In the genomic region with DNA sequence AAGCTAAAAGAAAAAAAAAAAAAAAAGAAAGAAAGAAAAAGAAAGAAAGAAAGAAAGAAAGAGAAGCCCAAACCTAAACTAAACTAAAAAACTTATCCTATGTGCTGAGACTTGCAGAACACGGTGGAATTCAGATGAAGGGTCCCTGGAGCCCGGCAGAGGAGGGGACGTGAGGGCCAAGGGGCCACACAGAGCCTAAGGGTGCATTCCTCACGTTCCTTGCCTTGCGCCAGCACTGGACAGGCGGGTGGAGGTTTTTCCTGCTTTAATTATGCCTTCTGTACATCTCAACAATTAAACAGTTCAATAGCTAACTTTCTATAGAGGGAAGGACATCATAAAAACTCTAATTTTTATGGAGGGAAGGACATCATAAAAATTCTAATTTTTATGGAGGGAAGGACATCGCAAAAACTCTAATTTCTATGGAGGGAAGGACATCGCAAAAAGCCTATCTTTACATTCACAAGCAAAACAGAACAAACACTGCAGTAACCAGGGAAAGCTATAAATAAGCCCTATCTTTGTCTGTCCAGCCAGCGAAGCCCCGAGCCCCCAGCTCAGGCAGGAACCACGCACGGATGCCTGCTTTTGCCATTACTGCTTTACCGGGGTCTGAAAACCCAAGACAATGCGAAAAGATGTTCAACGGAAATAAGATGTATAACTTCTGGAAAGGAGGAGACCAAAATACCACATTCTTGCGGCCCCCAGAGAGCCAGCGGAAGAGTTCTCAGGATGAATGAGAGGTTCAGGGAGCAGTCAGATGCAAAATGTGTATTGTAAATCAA, we compare ENCODE assay signal across 11 mouse cellular contexts. TPM values are rescaled to one million over a fixed set of nuclear protein-coding genes. Genes with fewer than 3 reads are reported as not detected.
DNase-seq lines count a peak whose midpoint lies in the region; ATAC-seq and TF ChIP-seq lines count a peak whose summit lies in the region.
"Had no signal": no experiment of that assay in that cellular context is flagged by ENCODE, and none has a peak within 500 bp of the region (broad histone marks: within the 10 kb centered on the region; RNA-seq: fewer than 3 reads in every experiment).

No protein-coding gene starts in this region.

- 51% methylated on average over 17 of the region's 17 CpGs for WGBS in forebrain, embryonic 10.5 days
- 63% methylated on average over 17 of the region's 17 CpGs for WGBS in forebrain, postnatal 0 days
- 52% methylated on average over 17 of the region's 17 CpGs for WGBS in liver, postnatal 0 days (ENCODE audit: insufficient replicate concordance)
- 38% methylated on average over 17 of the region's 17 CpGs for WGBS in limb, embryonic 10.5 days
- 40% methylated on average over 17 of the region's 17 CpGs for WGBS in stomach, embryonic 15.5 days

- H3K27ac ChIP-seq in forebrain, embryonic 10.5 days, result peak overlapping the region; percentile 89
- H3K27ac ChIP-seq in forebrain, postnatal 0 days (ENCODE audit: low read depth, low read length), result no peak overlapping the region
- no peak overlapping the region for H3K27ac ChIP-seq in liver, postnatal 0 days (ENCODE audit: low read depth)
- H3K27ac ChIP-seq in limb, embryonic 10.5 days, result peak overlapping the region; percentile 82
- H3K27ac ChIP-seq in stomach, embryonic 15.5 days, result peak overlapping the region; percentile 62

- H3K36me3 ChIP-seq in forebrain, embryonic 10.5 days (replicated peaks), result no peaks in the 10 kb centered on the region
- no peaks in the 10 kb centered on the region for H3K36me3 ChIP-seq in forebrain, postnatal 0 days (ENCODE audit: insufficient read depth)
- H3K36me3 ChIP-seq in liver, postnatal 0 days (replicated peaks; ENCODE audit: insufficient read depth, low read length), result no peaks in the 10 kb centered on the region
- no peaks in the 10 kb centered on the region for H3K36me3 ChIP-seq in limb, embryonic 10.5 days
- no peaks in the 10 kb centered on the region for H3K36me3 ChIP-seq in stomach, embryonic 15.5 days

- no peak for TF ChIP-seq EP300 in liver, postnatal 0 days (IDR thresholded peaks at IDR 0.05; ENCODE audit: low read depth)

- H3K4me1 ChIP-seq in forebrain, embryonic 10.5 days, result peaks cover 52% of the 10 kb centered on the region
- H3K4me1 ChIP-seq in forebrain, postnatal 0 days (ENCODE audit: insufficient read depth), result no peaks in the 10 kb centered on the region
- H3K4me1 ChIP-seq in liver, postnatal 0 days (ENCODE audit: insufficient read depth), result peaks cover 24% of the 10 kb centered on the region
- H3K4me1 ChIP-seq in limb, embryonic 10.5 days, result peaks cover 68% of the 10 kb centered on the region
- peaks cover 39% of the 10 kb centered on the region for H3K4me1 ChIP-seq in stomach, embryonic 15.5 days

- H3K4me3 ChIP-seq in forebrain, embryonic 10.5 days, result no peak overlapping the region
- H3K4me3 ChIP-seq in forebrain, postnatal 0 days (ENCODE audit: low read depth, low read length), result no peak overlapping the region
- no peak overlapping the region for H3K4me3 ChIP-seq in liver, postnatal 0 days (ENCODE audit: low read depth, low read length)
- no peak overlapping the region for H3K4me3 ChIP-seq in limb, embryonic 10.5 days
- H3K4me3 ChIP-seq in stomach, embryonic 15.5 days (replicated peaks), result no peak overlapping the region

- H3K9me3 ChIP-seq in forebrain, embryonic 10.5 days, result no peaks in the 10 kb centered on the region
- H3K9me3 ChIP-seq in forebrain, postnatal 0 days (ENCODE audit: low read length), result no peaks in the 10 kb centered on the region
- H3K9me3 ChIP-seq in liver, postnatal 0 days (ENCODE audit: low read length), result no peaks in the 10 kb centered on the region
- no peaks in the 10 kb centered on the region for H3K9me3 ChIP-seq in limb, embryonic 10.5 days (replicated peaks)
- H3K9me3 ChIP-seq in stomach, embryonic 15.5 days, result no peaks in the 10 kb centered on the region

- ATAC-seq in forebrain, postnatal 0 days, result no peak
- ATAC-seq in liver, postnatal 0 days, result no peak
- no peak for ATAC-seq in stomach, embryonic 15.5 days (ENCODE audit: insufficient read depth, low FRiP score, low read depth)

- TF ChIP-seq CTCF in forebrain, postnatal 0 days (IDR thresholded peaks at IDR 0.05; ENCODE audit: low read depth), result no peak
- TF ChIP-seq CTCF in liver, postnatal 0 days (IDR thresholded peaks at IDR 0.05; ENCODE audit: low read depth), result no peak

- no peaks in the 10 kb centered on the region for H3K27me3 ChIP-seq in forebrain, embryonic 10.5 days (ENCODE audit: poor library complexity, severe bottlenecking)
- H3K27me3 ChIP-seq in forebrain, postnatal 0 days (ENCODE audit: insufficient read depth, low read length), result no peaks in the 10 kb centered on the region
- no peaks in the 10 kb centered on the region for H3K27me3 ChIP-seq in liver, postnatal 0 days (ENCODE audit: insufficient read depth, low read length)
- no peaks in the 10 kb centered on the region for H3K27me3 ChIP-seq in limb, embryonic 10.5 days (ENCODE audit: low read depth, poor library complexity, severe bottlenecking)
- H3K27me3 ChIP-seq in stomach, embryonic 15.5 days (replicated peaks), result no peaks in the 10 kb centered on the region

- DNase-seq in forebrain, embryonic 10.5 days (ENCODE audit: extremely low spot score, low spot score), result no peak
- no peak for DNase-seq in forebrain, postnatal 0 days
- peak; percentile 30 for DNase-seq in liver
- DNase-seq in liver, postnatal 0 days, result no peak
- DNase-seq in limb, embryonic 10.5 days (ENCODE audit: low spot score), result peak; percentile 45
- no peak for DNase-seq in ovary, postnatal 10 days (ENCODE audit: low spot score)
- DNase-seq in adrenal gland, postnatal 14 days, result no peak
- DNase-seq: adrenal gland, postnatal 36 days; gastrocnemius, postnatal 10 days; lung, postnatal 4 days had no signal

- no peak overlapping the region for H3K4me2 ChIP-seq in forebrain, postnatal 0 days (ENCODE audit: low read depth)
- H3K4me2 ChIP-seq in liver, postnatal 0 days (ENCODE audit: low read depth, low read length), result no peak overlapping the region
- no peak overlapping the region for H3K4me2 ChIP-seq in stomach, embryonic 15.5 days

- no peak overlapping the region for H3K9ac ChIP-seq in forebrain, postnatal 0 days
- no peak overlapping the region for H3K9ac ChIP-seq in liver, postnatal 0 days (replicated peaks)
- H3K9ac ChIP-seq in stomach, embryonic 15.5 days, result 0 out of 2 replicates have a peak overlapping the region, but pooled peaks have one; percentile 13

RNA-seq across cellular contexts. Expression of gene Mrpl23, which starts 9.1 kb away (rescaled TPM):
- polyA plus RNA-seq in forebrain, embryonic 10.5 days (2016; fragmentation: Nextera tagmentation; extraction: Ambion mirVana), result 15.8 and 16.1 TPM in 2 replicates
- 44.8 and 73.5 TPM in 2 replicates for total RNA-seq in forebrain, postnatal 0 days (2014; rRNA removed)
- 25.5 and 27.9 TPM in 2 replicates for polyA plus RNA-seq in forebrain, postnatal 0 days (2015; fragmentation: Nextera tagmentation; extraction: Ambion mirVana)
- 18.7 and 19.3 TPM in 2 replicates for polyA plus RNA-seq in liver, postnatal 0 days (2015; fragmentation: Nextera tagmentation; extraction: Ambion mirVana)
- 25.9 and 33.7 TPM in 2 replicates for polyA plus RNA-seq in limb, embryonic 10.5 days (2016; fragmentation: Nextera tagmentation; extraction: Ambion mirVana)
- polyA plus RNA-seq in stomach, embryonic 15.5 days (2015; fragmentation: Nextera tagmentation; extraction: Ambion mirVana), result 21.9 and 26.2 TPM in 2 replicates
- total RNA-seq in adrenal gland, postnatal 14 days (2021), result 13.3 and 17.9 TPM in 2 replicates

RNA-seq across cellular contexts. Expression of gene Tnnt3, which starts 24.8 kb away (rescaled TPM):
- polyA plus RNA-seq in forebrain, embryonic 10.5 days (2016; fragmentation: Nextera tagmentation; extraction: Ambion mirVana), result 0.33 and 1.1 TPM in 2 replicates
- 1.2 and 1.6 TPM in 2 replicates for total RNA-seq in forebrain, postnatal 0 days (2014; rRNA removed)
- polyA plus RNA-seq in forebrain, postnatal 0 days (2015; fragmentation: Nextera tagmentation; extraction: Ambion mirVana), result 1.2 and 1.4 TPM in 2 replicates
- polyA plus RNA-seq in liver, postnatal 0 days (2015; fragmentation: Nextera tagmentation; extraction: Ambion mirVana), result 3.6 and 72.5 TPM in 2 replicates
- polyA plus RNA-seq in limb, embryonic 10.5 days (2016; fragmentation: Nextera tagmentation; extraction: Ambion mirVana), result 1.6 and 1.7 TPM in 2 replicates
- 4.6 and 11.8 TPM in 2 replicates for polyA plus RNA-seq in stomach, embryonic 15.5 days (2015; fragmentation: Nextera tagmentation; extraction: Ambion mirVana)
- total RNA-seq in adrenal gland, postnatal 14 days (2021), result 1.1 and 1.8 TPM in 2 replicates

Comparison
In these comparisons a context has a peak if more than half of its experiments do, and no peak if none do; other contexts are left out.
1. DNase-seq: peak in liver (single experiment) and limb, embryonic 10.5 days (single experiment); none in forebrain, embryonic 10.5 days (single experiment), forebrain, postnatal 0 days (single experiment), liver, postnatal 0 days (single experiment), ovary, postnatal 10 days (single experiment) and adrenal gland, postnatal 14 days (single experiment).
2. H3K27ac ChIP-seq: peak in forebrain, embryonic 10.5 days (single experiment), limb, embryonic 10.5 days (single experiment) and stomach, embryonic 15.5 days (single experiment); none in forebrain, postnatal 0 days (single experiment) and liver, postnatal 0 days (single experiment).